Mouse (Mus musculus) heart, postnatal 0 days (tissue): ENCODE results near the gene Olfr578.

Experiments
- CTCF ChIP-seq: IDR thresholded peaks from 2 replicates; pipeline ENCODE4 v1.5.1; 2016; ENCODE audit warnings: antibody characterized with exemption, control low read depth, low read depth
- EP300 ChIP-seq: IDR thresholded peaks from 2 replicates; pipeline ENCODE4 v1.6.1; 2016; ENCODE audit warnings: antibody characterized with exemption, low read depth

DNA sequence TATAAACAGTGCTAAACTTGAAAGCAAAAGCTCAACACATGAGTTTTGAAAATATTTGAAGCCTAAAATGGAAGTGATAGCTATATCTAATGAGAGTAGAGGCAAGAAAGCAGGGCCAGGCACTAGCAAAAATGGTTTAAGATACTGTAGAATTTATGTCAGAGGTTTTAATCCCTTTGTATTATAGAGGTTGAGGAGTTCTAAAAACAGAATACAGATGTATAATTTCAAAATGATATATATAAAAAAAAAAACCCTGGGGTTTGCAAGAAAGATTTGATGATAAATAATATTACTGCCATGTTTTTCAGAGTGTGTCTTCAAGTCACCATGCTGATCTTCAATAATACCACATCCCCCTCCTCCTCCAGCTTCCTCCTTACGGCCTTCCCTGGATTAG is 41.0 kb downstream of the Olfr578 start, which contains the start of gene Olfr574:
- TF ChIP-seq CTCF (no peak), EP300 (no peak)
